In the genomic region with DNA sequence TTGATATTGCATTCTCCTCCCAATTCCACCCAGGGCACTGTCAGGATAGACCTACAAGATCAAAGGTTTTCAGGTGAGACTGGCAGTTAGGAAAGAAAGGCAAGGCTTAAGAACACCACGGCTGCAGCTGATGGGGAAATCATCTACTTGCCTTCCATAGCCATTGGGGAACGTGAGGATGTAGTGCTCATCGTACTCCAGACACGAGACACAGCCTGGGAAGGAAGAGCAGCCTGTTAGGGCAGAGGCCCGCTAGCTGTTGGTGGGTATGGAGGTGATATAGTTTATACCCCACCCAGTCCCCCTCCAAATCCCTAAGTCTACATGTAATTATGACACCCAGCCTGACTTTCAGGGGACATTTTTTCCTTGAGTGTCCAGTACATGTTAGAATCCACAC, we compare ENCODE assay signal across 17 mouse cellular contexts.
"Had no signal": no experiment of that assay in that cellular context is flagged by ENCODE, and none has a peak within 500 bp of the region (broad histone marks: within the 10 kb centered on the region; RNA-seq: fewer than 3 reads in every experiment).

No protein-coding gene starts in this region.

- H3K9ac ChIP-seq: neural tube, embryonic 12.5 days; neural tube, embryonic 13.5 days; neural tube, embryonic 15.5 days; stomach, embryonic 15.5 days had no signal

- H3K27ac ChIP-seq: neural tube, embryonic 12.5 days; neural tube, embryonic 13.5 days; neural tube, embryonic 15.5 days; stomach, embryonic 15.5 days; stomach, postnatal 0 days had no signal

- H3K4me2 ChIP-seq: neural tube, embryonic 12.5 days; neural tube, embryonic 13.5 days; neural tube, embryonic 15.5 days; stomach, embryonic 15.5 days had no signal

- H3K4me3 ChIP-seq: neural tube, embryonic 12.5 days; neural tube, embryonic 13.5 days; neural tube, embryonic 15.5 days; stomach, embryonic 15.5 days had no signal

- H3K9me3 ChIP-seq: neural tube, embryonic 12.5 days; neural tube, embryonic 13.5 days; neural tube, embryonic 15.5 days; stomach, embryonic 15.5 days had no signal

- H3K27me3 ChIP-seq: neural tube, embryonic 12.5 days; neural tube, embryonic 13.5 days; neural tube, embryonic 15.5 days; stomach, embryonic 15.5 days had no signal

- H3K4me1 ChIP-seq: neural tube, embryonic 12.5 days; neural tube, embryonic 13.5 days; neural tube, embryonic 15.5 days; stomach, embryonic 15.5 days had no signal

- DNase-seq: retina, postnatal 1 day; right cerebral cortex, adult 18-20 months; right cerebral cortex, postnatal 14 days; right cerebral cortex, postnatal 25 days; right cerebral cortex, postnatal 4 days; spleen, adult 18-20 months; thymus, adult 18-20 months; thymus, adult 2 months; thymus, postnatal 14 days; thymus, postnatal 25 days; thymus, postnatal 36 days; thymus, postnatal 4 days had no signal
